Mouse (Mus musculus) thymus, postnatal 0 days (tissue): ENCODE data around the gene Wdpcp. TPM values are rescaled to one million over a fixed set of nuclear protein-coding genes. Genes with fewer than 3 reads are reported as not detected.

Source experiments
- DNase-seq: peaks from one replicate; pipeline ENCODE4 v3.0.0-alpha.2; 2015; ENCODE audit warnings: low spot score
- microRNA-seq: library from miRNA; unstranded; fragments of <30 nt; microRNA quantifications from one replicate; pipeline ENCODE4, GENCODE M21; 2016; ENCODE audit warnings: borderline number of aligned reads
- polyA plus RNA-seq: library from polyadenylated mRNA; unstranded; fragments of >200 nt; fragmentation: Nextera tagmentation; extraction: Ambion mirVana; gene quantifications from 2 replicates; pipeline ENCODE4 v1.2.1, GENCODE M21; 2015

Wdpcp gene
- polyA plus RNA-seq, 1 experiment from 2014 or later = 5.3 TPM

- no peak for DNase-seq
These were observed 157.9 kb downstream of the Wdpcp start for GRCm38 (mm10) chr11:21729961-21730360.

- no peak for DNase-seq
These were observed 163.2 kb downstream of the Wdpcp start for GRCm38 (mm10) chr11:21735272-21735671.

- DNase-seq = no peak
These were observed 177.5 kb downstream of the Wdpcp start for GRCm38 (mm10) chr11:21749487-21749886.

GRCm38 (mm10) chr11:21763201-21763600, 191.2 kb downstream of the Wdpcp start:
- DNase-seq = no peak

- DNase-seq = no peak
These were observed 216.8 kb downstream of the Wdpcp start for GRCm38 (mm10) chr11:21788831-21789230.

GRCm38 (mm10) chr11:21824941-21825340, 252.9 kb downstream of the Wdpcp start:
- no peak for DNase-seq

GRCm38 (mm10) chr11:21826521-21826920, 254.5 kb downstream of the Wdpcp start:
- DNase-seq = no peak

- DNase-seq = no peak
These were observed 275.0 kb downstream of the Wdpcp start for GRCm38 (mm10) chr11:21847040-21847439.

GRCm38 (mm10) chr11:21864000-21864399, 292.0 kb downstream of the Wdpcp start:
- DNase-seq = no peak

GRCm38 (mm10) chr11:21864516-21864915, 292.5 kb downstream of the Wdpcp start:
- DNase-seq = no peak

- no peak for DNase-seq
These were observed 296.6 kb downstream of the Wdpcp start for GRCm38 (mm10) chr11:21868675-21869074.

GRCm38 (mm10) chr11:21870863-21871262, 298.8 kb downstream of the Wdpcp start:
- no peak for DNase-seq

GRCm38 (mm10) chr11:21871728-21872127, 299.7 kb downstream of the Wdpcp start:
- DNase-seq = no peak

GRCm38 (mm10) chr11:21875077-21875476, 303.0 kb downstream of the Wdpcp start:
- DNase-seq = no peak

GRCm38 (mm10) chr11:21894696-21895095, 322.7 kb downstream of the Wdpcp start:
- DNase-seq = no peak

GRCm38 (mm10) chr11:21922531-21922930, 350.5 kb downstream of the Wdpcp start:
- no peak for DNase-seq

Small RNA genes within 50 kb of the gene (microRNA-seq; reads per million reads assigned to microRNA genes)
- gene Gm22990 = not detected

Other genes with a start within 250 kb of the Wdpcp start
- gene Ugp2, start 201.0 kb upstream of the Wdpcp start, polyA plus RNA-seq = 39.9 and 49.9 TPM in 2 replicates
- 462 and 482 TPM in 2 replicates for gene Mdh1, start 132 bp downstream of the Wdpcp start, polyA plus RNA-seq